Mouse (Mus musculus) forebrain, embryonic 16.5 days (tissue): Measurements from ENCODE around the gene Stk19. TPM values are rescaled to one million over a fixed set of nuclear protein-coding genes. Genes with fewer than 3 reads are reported as not detected.

Experiments used
- ATAC-seq: fragments of 200-750 bp; cut with Nextera tagmentation; 2 replicates; pipeline ENCODE4 v1.8.0; 2017; ENCODE audit warnings: mild to moderate bottlenecking, moderate library complexity
- H3K27ac ChIP-seq: fragments of 300-500 bp; sonication (generic); 2 replicates; pipeline ENCODE4 v1.5.1; 2014; ENCODE audit warnings: low read length, control low read depth
- H3K27me3 ChIP-seq: fragments of 300-500 bp; sonication (generic); replicated peaks from 2 replicates; pipeline ENCODE4 v1.6.1; 2014; ENCODE audit warnings: low read length; ENCODE audit not compliant: control insufficient read depth, insufficient read depth
- H3K36me3 ChIP-seq: fragments of 300-500 bp; sonication (generic); 2 replicates; pipeline ENCODE4 v1.6.1; 2014; ENCODE audit not compliant: control insufficient read depth, insufficient read depth
- H3K4me1 ChIP-seq: fragments of 300-500 bp; sonication (generic); replicated peaks from 2 replicates; pipeline ENCODE4 v1.6.1; 2014; ENCODE audit warnings: low read length; ENCODE audit not compliant: control insufficient read depth, insufficient read depth
- H3K4me2 ChIP-seq: fragments of 300-500 bp; sonication (generic); 2 replicates; pipeline ENCODE4 v1.6.1; 2014; ENCODE audit warnings: mild to moderate bottlenecking, low read length, control low read depth
- H3K4me3 ChIP-seq: fragments of 300-500 bp; sonication (generic); replicated peaks from 2 replicates; pipeline ENCODE4 v1.5.1; 2014; ENCODE audit warnings: mild to moderate bottlenecking, low read length, control low read depth
- H3K9ac ChIP-seq: fragments of 300-500 bp; sonication (generic); replicated peaks from 2 replicates; pipeline ENCODE4 v1.6.1; 2014; ENCODE audit warnings: low read depth, low read length, control low read depth
- H3K9me3 ChIP-seq: fragments of 300-500 bp; sonication (generic); 2 replicates; pipeline ENCODE4 v1.6.1; 2016; ENCODE audit warnings: low read length; ENCODE audit not compliant: control insufficient read depth
- WGBS: fragments of 180-500 bp; shearing (Covaris S2); extraction: QIAGEN DNeasy Blood & Tissue Kit; methylation state at CpG from one replicate; pipeline ENCODE4 v1.1.7; 2014; 5-methylcytosine and 5-hydroxymethylcytosine counted together
- microRNA-seq: library from miRNA; unstranded; fragments of <30 nt; microRNA quantifications from one replicate; pipeline ENCODE4, GENCODE M21; 2017
- polyA plus RNA-seq: library from polyadenylated mRNA; unstranded; fragments of >200 nt; fragmentation: Nextera tagmentation; extraction: Ambion mirVana; gene quantifications from 2 replicates; pipeline ENCODE4 v1.2.1, GENCODE M21; 2015

Stk19 gene
- polyA plus RNA-seq, 1 experiment from 2014 or later = 50.4 TPM

DNA sequence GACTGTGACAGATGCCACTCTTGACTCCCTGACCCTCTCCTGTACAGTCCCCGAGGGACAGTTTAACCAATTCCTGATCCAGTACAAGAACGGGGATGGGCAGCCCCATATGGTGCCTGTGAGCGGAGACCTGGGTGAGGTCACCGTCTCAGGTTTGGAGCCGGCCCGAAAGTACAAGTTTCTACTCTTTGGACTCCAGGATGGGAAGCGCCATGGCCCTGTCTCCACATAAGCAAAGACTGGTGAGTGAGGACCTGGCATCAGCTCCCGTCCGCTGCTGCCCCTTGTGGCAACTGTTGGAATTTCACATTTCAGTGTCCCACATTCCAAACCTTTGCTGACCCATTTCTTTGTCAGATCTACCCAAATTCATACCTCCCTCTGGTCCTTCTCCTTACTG is 41.1 kb downstream of the Stk19 start:
- Histone ChIP-seq H3K9me3 (0 out of 2 replicates have a peak, but pooled peaks cover 3% of the 10 kb centered on the region), H3K4me2 (no peak overlapping the region), H3K27me3 (no peaks in the 10 kb centered on the region), H3K27ac (no peak overlapping the region), H3K4me1 (no peaks in the 10 kb centered on the region), H3K4me3 (no peak overlapping the region), H3K36me3 (no peaks in the 10 kb centered on the region), H3K9ac (no peak overlapping the region)
- 61% methylated on average over 9 of the region's 9 CpGs for WGBS
- no peak for ATAC-seq

DNA sequence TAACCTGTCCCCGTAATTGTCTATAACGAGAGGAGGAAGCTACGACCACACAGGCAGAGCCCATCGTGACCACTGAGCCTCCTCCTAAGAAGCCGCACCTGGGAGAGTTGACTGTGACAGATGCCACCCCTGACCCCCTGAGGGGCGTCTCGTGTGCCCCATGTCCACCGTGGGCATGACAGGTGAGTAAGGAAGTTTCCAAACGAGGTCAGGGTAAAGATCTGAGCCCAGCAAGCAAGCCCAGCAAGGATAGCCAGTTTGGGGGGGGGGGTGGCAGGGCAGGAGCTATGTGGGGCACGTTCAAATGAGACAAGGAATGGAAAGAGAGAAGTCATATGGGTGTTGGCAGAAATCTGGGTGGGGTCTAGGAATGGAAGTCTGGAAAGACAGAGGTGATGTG is 41.7 kb downstream of the Stk19 start:
- no peak overlapping the region for H3K4me2 ChIP-seq
- no peak for ATAC-seq
- WGBS = 86% methylated on average over 10 of the region's 10 CpGs
- H3K36me3 ChIP-seq = no peaks in the 10 kb centered on the region
- no peaks in the 10 kb centered on the region for H3K27me3 ChIP-seq
- H3K4me3 ChIP-seq = no peak overlapping the region
- H3K9me3 ChIP-seq = 0 out of 2 replicates have a peak, but pooled peaks cover 3% of the 10 kb centered on the region
- H3K9ac ChIP-seq = no peak overlapping the region
- H3K4me1 ChIP-seq = no peaks in the 10 kb centered on the region
- no peak overlapping the region for H3K27ac ChIP-seq

DNA sequence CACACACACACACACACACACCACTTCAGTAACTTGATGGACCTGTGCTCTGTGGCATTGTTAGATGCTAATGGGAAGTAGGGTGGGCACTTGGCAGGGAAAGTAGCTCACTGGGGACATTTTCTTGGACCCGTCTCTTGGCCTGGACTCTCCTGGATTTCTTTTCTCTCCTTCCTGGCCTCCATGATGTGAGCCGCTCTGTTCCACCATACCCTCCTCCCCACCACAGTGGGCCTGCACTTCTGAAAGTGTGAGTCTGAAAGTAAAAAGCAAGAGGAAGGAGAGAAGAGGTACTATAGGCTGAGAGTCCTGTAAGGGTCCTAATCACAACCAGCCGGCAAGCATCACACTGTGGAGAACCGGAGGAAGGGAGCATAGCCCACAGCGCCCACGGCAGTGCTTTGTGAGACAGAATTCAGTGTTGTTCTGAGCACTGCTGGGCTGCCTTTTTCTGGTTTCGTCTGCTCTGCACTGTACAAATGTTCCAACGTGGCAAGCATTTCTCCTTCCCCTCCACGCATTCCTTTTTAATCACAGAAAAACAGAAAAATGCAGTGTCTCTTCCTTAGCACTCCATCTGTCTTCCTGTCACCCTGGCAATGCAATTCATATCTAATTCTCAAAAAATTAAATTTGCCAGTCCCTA is 58.9 kb downstream of the Stk19 start:
- Histone ChIP-seq H3K4me3 (no peak overlapping the region), H3K27ac (peak overlapping the region; percentile 60), H3K4me2 (no peak overlapping the region), H3K4me1 (no peaks in the 10 kb centered on the region), H3K36me3 (no peaks in the 10 kb centered on the region), H3K9ac (no peak overlapping the region), H3K27me3 (no peaks in the 10 kb centered on the region), H3K9me3 (peaks cover 8% of the 10 kb centered on the region)
- 70% methylated on average over 9 of the region's 9 CpGs for WGBS
- peak; percentile 54; the same call in 1 of the 2 replicates for ATAC-seq

Small RNA genes within 50 kb of the gene (microRNA-seq; reads per million reads assigned to microRNA genes)
- gene Mir6970 (not detected), gene Mir6971 (3.3 reads per million, percentile 12 among the genes with 10 or more reads in this experiment), gene Mir6972 (not detected)

Other genes starting within 250 kb of the Stk19 start
- 2.8 and 3.0 TPM in 2 replicates for gene Gpsm3, start 247.1 kb downstream of the Stk19 start, polyA plus RNA-seq
- 5.3 and 7.6 TPM in 2 replicates for gene Pbx2, start 245.7 kb downstream of the Stk19 start, polyA plus RNA-seq
- 1.5 and 1.6 TPM in 2 replicates for gene Ager, start 239.1 kb downstream of the Stk19 start, polyA plus RNA-seq
- gene Rnf5, start 233.3 kb downstream of the Stk19 start, polyA plus RNA-seq = 292 and 328 TPM in 2 replicates
- gene Agpat1, start 232.7 kb downstream of the Stk19 start, polyA plus RNA-seq = 93.7 and 104 TPM in 2 replicates
- gene Egfl8, start 221.0 kb downstream of the Stk19 start, polyA plus RNA-seq = 7.0 and 7.5 TPM in 2 replicates
- gene Ppt2, start 208.4 kb downstream of the Stk19 start, polyA plus RNA-seq = 16.2 and 17.7 TPM in 2 replicates
- 5.0 and 10.4 TPM in 2 replicates for gene Prrt1, start 207.4 kb downstream of the Stk19 start, polyA plus RNA-seq
- gene Fkbpl, start 192.2 kb downstream of the Stk19 start, polyA plus RNA-seq = 14.6 and 16.7 TPM in 2 replicates
- gene Atf6b, start 189.8 kb downstream of the Stk19 start, polyA plus RNA-seq = 111 and 119 TPM in 2 replicates
- 0.08 and 0.09 TPM in 2 replicates for gene Tnxb, start 166.4 kb downstream of the Stk19 start, polyA plus RNA-seq
- gene C4b, start 93.1 kb downstream of the Stk19 start, polyA plus RNA-seq = 0.16 TPM in 1 of 2 replicates, not detected in the other
- gene Cyp21a1, start 32.4 kb downstream of the Stk19 start, polyA plus RNA-seq = not detected in 2 replicates
- gene Dxo, start 74 bp upstream of the Stk19 start, polyA plus RNA-seq = 64.8 and 75.6 TPM in 2 replicates
- 65.6 and 67.5 TPM in 2 replicates for gene Skiv2l, start 13.3 kb upstream of the Stk19 start, polyA plus RNA-seq
- gene Nelfe, start 13.4 kb upstream of the Stk19 start, polyA plus RNA-seq = 87.5 and 97.7 TPM in 2 replicates
- 1.1 and 1.3 TPM in 2 replicates for gene Cfb, start 25.6 kb upstream of the Stk19 start, polyA plus RNA-seq
- 7.1 and 8.0 TPM in 2 replicates for gene Zbtb12, start 42.5 kb upstream of the Stk19 start, polyA plus RNA-seq
- gene Gm20547, start 45.1 kb upstream of the Stk19 start, polyA plus RNA-seq = 0.29 TPM in 1 of 2 replicates, not detected in the other
- 1.6 and 1.7 TPM in 2 replicates for gene C2, start 61.3 kb upstream of the Stk19 start, polyA plus RNA-seq
- gene Ehmt2, start 61.5 kb upstream of the Stk19 start, polyA plus RNA-seq = 107 and 121 TPM in 2 replicates
- 0.09 TPM in 1 of 2 replicates, not detected in the other for gene Slc44a4, start 77.5 kb upstream of the Stk19 start, polyA plus RNA-seq
- 31.8 and 36.8 TPM in 2 replicates for gene Neu1, start 94.3 kb upstream of the Stk19 start, polyA plus RNA-seq
- 0.14 TPM in 1 of 2 replicates, not detected in the other for gene Hspa1b, start 122.3 kb upstream of the Stk19 start, polyA plus RNA-seq
- not detected in 2 replicates for gene Gm20481, start 133.0 kb upstream of the Stk19 start, polyA plus RNA-seq
- 3.3 and 5.2 TPM in 2 replicates for gene Hspa1a, start 135.2 kb upstream of the Stk19 start, polyA plus RNA-seq
- gene Hspa1l, start 135.8 kb upstream of the Stk19 start, polyA plus RNA-seq = 1.5 and 1.7 TPM in 2 replicates
- 119 and 121 TPM in 2 replicates for gene Lsm2, start 144.9 kb upstream of the Stk19 start, polyA plus RNA-seq
- 81.7 and 85.2 TPM in 2 replicates for gene Vars, start 164.0 kb upstream of the Stk19 start, polyA plus RNA-seq
- gene Vwa7, start 179.6 kb upstream of the Stk19 start, polyA plus RNA-seq = 0.12 and 0.14 TPM in 2 replicates
- gene Sapcd1, start 191.1 kb upstream of the Stk19 start, polyA plus RNA-seq = 2.2 and 2.7 TPM in 2 replicates
- 3.1 and 3.4 TPM in 2 replicates for gene Msh5, start 209.8 kb upstream of the Stk19 start, polyA plus RNA-seq
- gene Clic1, start 213.0 kb upstream of the Stk19 start, polyA plus RNA-seq = 79.3 and 85.5 TPM in 2 replicates
- gene Ddah2, start 222.1 kb upstream of the Stk19 start, polyA plus RNA-seq = 484 and 489 TPM in 2 replicates
- not detected in 2 replicates for gene Ly6g6c, start 228.4 kb upstream of the Stk19 start, polyA plus RNA-seq
- 0.24 TPM in 1 of 2 replicates, not detected in the other for gene Mpig6b, start 229.2 kb upstream of the Stk19 start, polyA plus RNA-seq
- gene Ly6g6e, start 240.0 kb upstream of the Stk19 start, polyA plus RNA-seq = 11.8 and 12.3 TPM in 2 replicates
- 1.2 and 1.6 TPM in 2 replicates for gene Ly6g6d, start 241.1 kb upstream of the Stk19 start, polyA plus RNA-seq
- not detected in 2 replicates for gene Ly6g6f, start 248.7 kb upstream of the Stk19 start, polyA plus RNA-seq